Mouse (Mus musculus) brain, embryonic 14.5 days (tissue): Measurements from ENCODE around the gene Gpr37. TPM values are rescaled to one million over a fixed set of nuclear protein-coding genes. Genes with fewer than 3 reads are reported as not detected.

Source experiments
- DNase-seq: peaks from one replicate; pipeline ENCODE4 v3.0.0-alpha.2; 2011; ENCODE audit warnings: low read depth
- CTCF ChIP-seq: fragments of 200-500 bp; IDR thresholded peaks from 2 replicates; pipeline ENCODE4 v1.5.1; 2012; ENCODE audit warnings: inconsistent platforms, mild to moderate bottlenecking, moderate library complexity, borderline replicate concordance; ENCODE audit not compliant: insufficient read depth, insufficient read length; ENCODE audit errors: extremely low read depth
- POLR2A ChIP-seq: fragments of 200-500 bp; IDR thresholded peaks from 2 replicates; pipeline ENCODE4 v1.6.1; 2012; ENCODE audit warnings: mild to moderate bottlenecking, inconsistent platforms, borderline replicate concordance; ENCODE audit not compliant: poor library complexity, insufficient read depth, insufficient read length, severe bottlenecking; ENCODE audit errors: extremely low read depth
- polyA plus RNA-seq: library from polyadenylated mRNA; depleted of rRNA; stranded (reverse); fragments of >200 nt; gene quantifications from 2 replicates; pipeline ENCODE4 v1.2.3, GENCODE M21; 2012; rRNA removed

The Gpr37 gene
- polyA plus RNA-seq, 1 experiment: 4.0 TPM

DNA sequence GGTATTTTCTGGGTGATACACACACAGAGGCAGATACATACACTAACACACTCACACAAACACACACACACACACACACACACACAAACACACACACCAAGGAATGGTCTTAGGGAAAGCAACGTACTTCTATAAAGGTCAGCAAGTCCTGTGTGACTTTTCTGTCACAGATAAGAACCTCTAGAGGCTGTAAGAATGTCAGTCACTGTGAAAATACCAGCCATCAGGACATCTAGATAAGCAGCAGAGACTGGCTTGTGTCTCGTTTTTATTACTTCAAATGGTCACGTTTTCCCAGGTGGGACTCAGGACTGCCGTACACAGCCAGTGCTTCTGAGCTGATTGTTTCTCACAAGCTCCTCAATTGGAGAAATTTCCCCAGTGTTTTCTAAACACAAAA is 20.4 kb downstream of the Gpr37 start:
- TF ChIP-seq CTCF (no peak), POLR2A (no peak)
- no peak for DNase-seq

- no peak for DNase-seq
- TF ChIP-seq POLR2A: no peak
- no peak for TF ChIP-seq CTCF
These were observed 26.6 kb downstream of the Gpr37 start for GRCm38 (mm10) chr6:25663942-25664341.

DNA sequence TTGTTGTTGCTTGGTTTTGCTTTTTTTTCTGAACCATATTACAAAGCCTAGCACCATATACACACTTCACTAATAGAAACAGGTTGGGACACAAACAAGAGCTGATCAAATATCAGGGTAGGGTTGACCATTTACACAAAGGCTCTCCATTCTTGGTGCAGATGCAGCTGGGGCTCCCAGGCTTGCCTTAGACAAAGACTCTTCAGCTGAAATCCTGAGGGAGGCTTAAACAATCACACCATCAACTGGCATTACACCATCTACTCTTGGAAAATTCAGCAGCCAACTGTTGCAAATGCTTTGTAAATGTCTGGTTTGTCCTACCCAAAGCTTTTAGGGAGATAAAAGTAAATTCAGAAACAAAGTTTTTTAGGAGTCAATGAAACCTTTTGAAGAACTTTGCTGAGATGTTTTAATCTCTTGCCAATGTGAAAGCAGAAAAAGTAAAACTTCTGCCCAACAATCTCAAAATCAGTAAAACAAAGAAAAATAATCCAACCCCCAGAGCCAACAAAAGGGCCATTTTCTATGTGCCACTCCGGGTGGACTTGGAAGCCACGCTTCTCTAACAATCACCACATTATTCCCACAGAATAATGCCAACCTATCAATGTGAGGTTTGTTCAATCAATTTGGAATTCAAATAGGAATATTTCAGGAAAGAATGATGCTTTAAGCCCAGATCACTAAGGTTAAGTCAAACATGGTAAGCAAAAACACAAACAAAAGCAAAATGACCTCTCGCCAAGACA is 30.4 kb downstream of the Gpr37 start:
- peak; percentile 7 for DNase-seq
- TF ChIP-seq CTCF (no peak), POLR2A (no peak)

Other genes with a start within 250 kb of the Gpr37 start
- gene Pot1a, start 118.5 kb upstream of the Gpr37 start, polyA plus RNA-seq: 24.3 and 29.0 TPM in 2 replicates